Mouse (Mus musculus) cortical plate, adult 2 months (tissue): ENCODE data around the gene C3. TPM values are rescaled to one million over a fixed set of nuclear protein-coding genes. Genes with fewer than 3 reads are reported as not detected.

Experiments used
- H3K27ac ChIP-seq: fragments of 200-500 bp; 2 replicates; pipeline ENCODE4 v1.5.1; 2012; ENCODE audit warnings: low read length, control low read depth, inconsistent platforms; ENCODE audit not compliant: insufficient read depth
- H3K4me1 ChIP-seq: fragments of 200-500 bp; 2 replicates; pipeline ENCODE4 v1.6.1; 2011; ENCODE audit warnings: low read length; ENCODE audit not compliant: control insufficient read depth, insufficient read depth
- H3K4me3 ChIP-seq: fragments of 200-500 bp; 2 replicates; pipeline ENCODE4 v1.5.1; 2011; ENCODE audit warnings: mild to moderate bottlenecking, low read length, control low read depth; ENCODE audit not compliant: insufficient read depth
- CTCF ChIP-seq: fragments of 200-500 bp; IDR thresholded peaks from 2 replicates; pipeline ENCODE4 v1.5.1; 2011; ENCODE audit warnings: mild to moderate bottlenecking, control low read depth, low read length; ENCODE audit not compliant: insufficient read depth; ENCODE audit errors: extremely low read depth
- POLR2A ChIP-seq: fragments of 200-500 bp; IDR thresholded peaks from 2 replicates; pipeline ENCODE4 v1.6.1; 2011; ENCODE audit warnings: mild to moderate bottlenecking, low read length, control low read depth; ENCODE audit not compliant: insufficient read depth; ENCODE audit errors: extremely low read depth
- polyA plus RNA-seq: library from polyadenylated mRNA; depleted of rRNA; stranded (reverse); fragments of >200 nt; gene quantifications from 2 replicates; pipeline ENCODE4 v1.2.3, GENCODE M21; 2012

Gene C3
- polyA plus RNA-seq, 1 experiment, result 0.17 TPM

- Histone ChIP-seq H3K4me3 (no peak overlapping the region), H3K4me1 (no peaks in the 10 kb centered on the region), H3K27ac (no peak overlapping the region)
- TF ChIP-seq CTCF (no peak), POLR2A (no peak)
Measured at GRCm38 (mm10) chr17:57223313-57223712, 4.6 kb downstream of the C3 start.

GRCm38 (mm10) chr17:57221911-57222310 is 6.0 kb downstream of the C3 start:
- TF ChIP-seq POLR2A (no peak), CTCF (no peak)
- Histone ChIP-seq H3K4me3 (no peak overlapping the region), H3K4me1 (no peaks in the 10 kb centered on the region), H3K27ac (no peak overlapping the region)

- Histone ChIP-seq H3K4me1 (no peaks in the 10 kb centered on the region), H3K27ac (no peak overlapping the region), H3K4me3 (no peak overlapping the region)
- TF ChIP-seq POLR2A (no peak), CTCF (peak; percentile 39; the same call in 1 of the 2 replicates)
Measured at GRCm38 (mm10) chr17:57219884-57220207, 8.1 kb downstream of the C3 start.

- no peak overlapping the region for H3K4me3 ChIP-seq
- TF ChIP-seq POLR2A, result no peak
- peak; percentile 56 for TF ChIP-seq CTCF
- no peak overlapping the region for H3K27ac ChIP-seq
- no peaks in the 10 kb centered on the region for H3K4me1 ChIP-seq
Measured at GRCm38 (mm10) chr17:57219167-57219883, 8.6 kb downstream of the C3 start.

- Histone ChIP-seq H3K27ac (no peak overlapping the region), H3K4me3 (no peak overlapping the region), H3K4me1 (no peaks in the 10 kb centered on the region)
- TF ChIP-seq CTCF (no peak), POLR2A (no peak)
Measured at GRCm38 (mm10) chr17:57218335-57218900, 9.5 kb downstream of the C3 start.

- no peak for TF ChIP-seq POLR2A
- Histone ChIP-seq H3K4me3 (no peak overlapping the region), H3K27ac (no peak overlapping the region), H3K4me1 (no peaks in the 10 kb centered on the region)
Measured at GRCm38 (mm10) chr17:57214676-57215387, 13.1 kb downstream of the C3 start.

GRCm38 (mm10) chr17:57211501-57211900 is 16.4 kb downstream of the C3 start:
- Histone ChIP-seq H3K27ac (no peak overlapping the region), H3K4me1 (no peaks in the 10 kb centered on the region), H3K4me3 (no peak overlapping the region)
- TF ChIP-seq CTCF, result no peak
- no peak for TF ChIP-seq POLR2A

- no peak overlapping the region for H3K4me3 ChIP-seq
- H3K4me1 ChIP-seq, result no peaks in the 10 kb centered on the region
- TF ChIP-seq POLR2A (no peak), CTCF (no peak)
- H3K27ac ChIP-seq, result no peak overlapping the region
Measured at GRCm38 (mm10) chr17:57209330-57209729, 18.6 kb downstream of the C3 start.

- no peaks in the 10 kb centered on the region for H3K4me1 ChIP-seq
- H3K4me3 ChIP-seq, result no peak overlapping the region
- H3K27ac ChIP-seq, result no peak overlapping the region
- no peak for TF ChIP-seq POLR2A
- no peak for TF ChIP-seq CTCF
Measured at GRCm38 (mm10) chr17:57207938-57208337, 20.0 kb downstream of the C3 start.
